Mouse (Mus musculus) bone marrow, adult 2 months (tissue): ENCODE data around the gene Ttc41.

ENCODE experiments used
- CTCF ChIP-seq: fragments of 200-500 bp; IDR thresholded peaks from 2 replicates; pipeline ENCODE4 v1.5.1; 2011; ENCODE audit warnings: low read length, control low read depth; ENCODE audit not compliant: control insufficient read depth, insufficient read depth
- POLR2A ChIP-seq: fragments of 200-500 bp; IDR thresholded peaks from 2 replicates; pipeline ENCODE4 v1.6.1; 2011; ENCODE audit warnings: low read depth, mild to moderate bottlenecking, control low read depth, low read length, borderline replicate concordance; ENCODE audit not compliant: control insufficient read depth

DNA sequence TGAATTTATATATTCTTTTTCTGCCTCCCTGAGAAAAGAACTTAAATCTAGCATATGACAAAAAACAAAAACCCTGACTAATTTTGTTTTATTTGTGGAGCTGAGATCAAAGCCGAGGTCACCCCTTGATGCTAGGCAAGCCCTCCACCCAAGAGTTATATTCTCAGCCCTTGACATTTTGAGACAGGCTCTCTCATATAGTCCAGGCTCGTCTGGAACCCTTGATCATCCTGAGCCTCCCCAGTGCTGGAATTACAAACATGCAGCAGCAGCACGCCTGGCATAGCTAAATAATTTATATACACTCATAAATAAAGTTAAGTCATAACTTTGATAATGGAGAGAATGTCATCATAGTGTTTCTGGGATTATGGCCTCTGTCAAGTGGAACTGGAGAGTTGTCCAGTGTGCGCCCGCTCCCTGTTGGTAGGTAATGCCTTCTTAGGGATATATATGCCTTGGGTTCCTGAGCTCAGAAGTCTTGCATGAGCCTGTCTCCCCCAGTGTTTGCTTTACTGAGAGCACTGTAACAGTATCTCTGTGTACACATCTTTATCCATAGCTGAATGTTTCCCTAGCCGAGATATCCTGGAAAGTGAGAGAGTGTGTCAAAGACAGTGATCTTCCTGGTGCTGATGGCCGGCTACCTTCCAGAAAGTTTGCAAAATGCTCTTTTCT lies 86.0 kb downstream of the Ttc41 start:
- TF ChIP-seq CTCF: no peak
- TF ChIP-seq POLR2A: no peak
